Mouse (Mus musculus) heart, adult 2 months (tissue): Measurements from ENCODE around the gene C1qtnf7. TPM values are rescaled to one million over a fixed set of nuclear protein-coding genes. Genes with fewer than 3 reads are reported as not detected.

Source experiments
- DNase-seq, 2 experiments: peaks; one replicate each; pipeline ENCODE4 v3.0.0; 2021
- H3K27ac ChIP-seq: fragments of 200-600 bp; 2 replicates; pipeline ENCODE4 v1.8.1; 2022
- H3K27me3 ChIP-seq: fragments of 200-500 bp; 2 replicates; pipeline ENCODE4 v1.6.1; 2012; ENCODE audit warnings: mild to moderate bottlenecking, low read length, inconsistent platforms, mixed read lengths; ENCODE audit not compliant: control insufficient read depth, insufficient read depth
- H3K36me3 ChIP-seq: fragments of 200-500 bp; 2 replicates; pipeline ENCODE4 v1.6.1; 2012; ENCODE audit warnings: low read length, inconsistent platforms; ENCODE audit not compliant: control insufficient read depth, insufficient read depth
- H3K4me1 ChIP-seq: fragments of 200-500 bp; 2 replicates; pipeline ENCODE4 v1.6.1; 2011; ENCODE audit warnings: low read length; ENCODE audit not compliant: control insufficient read depth, insufficient read depth
- H3K4me3 ChIP-seq: fragments of 200-600 bp; 2 replicates; pipeline ENCODE4 v1.8.1; 2022
- H3K79me2 ChIP-seq: fragments of 200-500 bp; replicated peaks from 2 replicates; pipeline ENCODE4 v1.6.1; 2012; ENCODE audit warnings: mild to moderate bottlenecking, inconsistent platforms, low read length, moderate library complexity, mixed read lengths; ENCODE audit not compliant: control insufficient read depth, insufficient read depth
- H3K9ac ChIP-seq: fragments of 200-500 bp; 2 replicates; pipeline ENCODE4 v1.6.1; 2012; ENCODE audit warnings: low read depth, mild to moderate bottlenecking, control low read depth, inconsistent platforms, low read length, mixed read lengths
- CTCF ChIP-seq: fragments of 200-600 bp; IDR thresholded peaks from 2 replicates; pipeline ENCODE4 v1.8.1; 2022; ENCODE audit warnings: antibody characterized with exemption, mild to moderate bottlenecking, moderate library complexity
- EP300 ChIP-seq: fragments of 200-500 bp; IDR thresholded peaks from 2 replicates; pipeline ENCODE4 v1.6.1; 2011; ENCODE audit warnings: low read depth, low read length, control low read depth; ENCODE audit not compliant: insufficient read depth
- POLR2A ChIP-seq: fragments of 200-500 bp; IDR thresholded peaks from 2 replicates; pipeline ENCODE4 v1.6.1; 2011; ENCODE audit warnings: mild to moderate bottlenecking, low read depth, low read length, control low read depth; ENCODE audit not compliant: insufficient read depth
- WGBS: fragments of 180-500 bp; shearing (Covaris S2); methylation state at CpG from one replicate; pipeline ENCODE4 v1.1.7; 2018; 5-methylcytosine and 5-hydroxymethylcytosine counted together
- intact Hi-C: fragments of 180-260 bp; cut with DNase I; formaldehyde crosslinking; loops from one replicate; pipeline ENCODE4 v1.15.1; 2025
- long read RNA-seq: library from polyadenylated mRNA; stranded (forward); transcript quantifications from one replicate; pipeline ENCODE4 v2.0.0, GENCODE M21; 2021
- polyA plus RNA-seq: library from polyadenylated mRNA; depleted of rRNA; stranded (reverse); fragments of >200 nt; gene quantifications from 2 replicates; pipeline ENCODE4 v1.2.3, GENCODE M21; 2012; rRNA removed
- total RNA-seq, 2 experiments: library from RNA; stranded (reverse); gene quantifications; 2 replicates each; pipeline ENCODE4 v1.2.3; 2021

C1qtnf7 gene
- total RNA-seq (1 to 10 TPM; 5.4 to 5.8 TPM), polyA plus RNA-seq (4.6 and 7.8 TPM in 2 replicates)
- long read RNA-seq, partial matches to known transcripts = 1 of 4 reads
- long read RNA-seq, other reads (novel, unspliced or antisense) = 2 of 4 reads

DNA sequence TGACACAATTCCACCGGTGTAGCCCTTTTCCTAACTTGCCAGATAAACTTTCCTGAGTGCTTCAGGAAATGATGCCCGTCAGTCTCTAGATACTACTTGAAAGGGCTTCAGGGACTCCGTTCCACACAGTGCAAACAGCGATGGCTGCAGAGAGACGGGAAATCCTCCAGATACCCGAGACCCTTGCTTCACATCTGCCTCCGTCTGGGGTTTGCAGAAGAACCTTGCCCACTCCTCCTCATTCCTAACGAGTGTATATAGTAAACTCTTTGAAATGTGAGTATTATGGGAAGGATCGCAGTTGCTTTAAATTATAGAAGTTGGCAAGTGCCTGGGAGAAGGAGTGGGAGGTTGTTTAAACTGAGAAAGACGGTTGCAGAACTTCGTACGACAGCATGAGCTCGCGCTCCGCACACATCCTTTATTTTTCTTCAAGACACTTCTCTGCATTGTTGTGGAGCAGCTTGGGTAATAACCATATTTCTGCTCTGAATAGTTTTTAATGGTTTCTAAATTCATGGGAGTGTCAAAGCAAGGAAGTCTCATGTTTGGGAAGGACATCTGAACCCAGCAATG is at the start of gene C1qtnf7:
C1qtnf7 (plus strand) TSS at position 138 of the 576 bp plus-strand sequence.
- no peaks in the 10 kb centered on the region for H3K79me2 ChIP-seq

GRCm38 (mm10) chr5:43466762-43467161 is 48.6 kb upstream of the C1qtnf7 start:
- 61% methylated on average over 2 of the region's 2 CpGs for WGBS
- Histone ChIP-seq H3K36me3 (no peaks in the 10 kb centered on the region), H3K4me3 (no peak overlapping the region), H3K4me1 (no peaks in the 10 kb centered on the region), H3K79me2 (no peaks in the 10 kb centered on the region), H3K9ac (no peak overlapping the region), H3K27me3 (no peaks in the 10 kb centered on the region), H3K27ac (no peak overlapping the region)
- no peak for TF ChIP-seq POLR2A
- TF ChIP-seq EP300 = no peak
- no peak for TF ChIP-seq CTCF
- intact Hi-C loops = no loop called here
- DNase-seq = no peak

More for the DNA sequence above, at the start of gene C1qtnf7:
- peak within 1 kb of the TSS; percentile 53 for H3K27ac ChIP-seq
- no peaks in the 10 kb centered on the region for H3K36me3 ChIP-seq
- no peaks in the 10 kb centered on the region for H3K27me3 ChIP-seq
- H3K4me1 ChIP-seq = no peaks in the 10 kb centered on the region
- TF ChIP-seq POLR2A (no peak; the same call in 1 of the 2 replicates), EP300 (no peak), CTCF (no peak)
- no peak for DNase-seq
- H3K9ac ChIP-seq = peak within 1 kb of the TSS; percentile 44; the same call in 1 of the 2 replicates
- H3K4me3 ChIP-seq = peak within 1 kb of the TSS; percentile 29
- intact Hi-C loops = loop anchor here (5.0 kb wide), 1 partner anchor 73 kb away; no protein-coding TSS in a partner anchor
- 27% methylated on average over 15 of the region's 15 CpGs for WGBS

GRCm38 (mm10) chr5:43467214-43467613 is 48.1 kb upstream of the C1qtnf7 start:
- WGBS = 30% methylated on average over 3 of the region's 3 CpGs
- no peak overlapping the region for H3K4me3 ChIP-seq
- TF ChIP-seq CTCF (no peak), EP300 (no peak), POLR2A (no peak)
- H3K9ac ChIP-seq = no peak overlapping the region
- no peaks in the 10 kb centered on the region for H3K27me3 ChIP-seq
- no peaks in the 10 kb centered on the region for H3K36me3 ChIP-seq
- no peak overlapping the region for H3K27ac ChIP-seq
- no peaks in the 10 kb centered on the region for H3K79me2 ChIP-seq
- DNase-seq = no peak
- intact Hi-C loops = no loop called here
- H3K4me1 ChIP-seq = no peaks in the 10 kb centered on the region

- intact Hi-C loops = no loop called here
- Histone ChIP-seq H3K4me3 (no peak overlapping the region), H3K9ac (no peak overlapping the region), H3K4me1 (no peaks in the 10 kb centered on the region), H3K79me2 (no peaks in the 10 kb centered on the region), H3K27ac (no peak overlapping the region), H3K27me3 (no peaks in the 10 kb centered on the region), H3K36me3 (no peaks in the 10 kb centered on the region)
- no peak for DNase-seq
- WGBS = 30% methylated on average over 10 of the region's 10 CpGs
- TF ChIP-seq POLR2A (no peak), EP300 (no peak), CTCF (no peak)
Observed at GRCm38 (mm10) chr5:43468937-43469336, 46.4 kb upstream of the C1qtnf7 start.

DNA sequence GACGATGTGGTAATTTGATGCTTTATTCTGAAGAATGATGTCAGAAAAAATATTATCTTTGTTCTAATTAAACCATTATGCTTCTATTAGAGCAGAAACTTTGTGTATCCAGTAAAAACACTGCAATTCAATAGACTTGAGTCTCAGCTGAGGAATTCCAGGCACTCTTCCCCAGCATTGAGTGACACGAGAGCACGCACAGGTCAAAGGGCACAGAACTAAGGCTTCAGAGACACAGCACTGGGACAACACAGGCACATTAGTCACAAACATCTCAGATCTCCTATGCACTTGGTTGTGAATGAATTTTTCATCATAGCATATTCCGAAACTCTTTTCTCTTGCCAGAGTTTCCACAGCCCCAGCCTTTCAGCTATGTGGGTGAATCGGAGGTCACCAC is 37.4 kb upstream of the C1qtnf7 start:
- 82% methylated on average over 5 of the region's 5 CpGs for WGBS
- intact Hi-C loops = no loop called here
- Histone ChIP-seq H3K27ac (no peak overlapping the region), H3K27me3 (no peaks in the 10 kb centered on the region), H3K79me2 (no peaks in the 10 kb centered on the region), H3K4me1 (no peaks in the 10 kb centered on the region), H3K4me3 (no peak overlapping the region), H3K9ac (no peak overlapping the region), H3K36me3 (no peaks in the 10 kb centered on the region)
- TF ChIP-seq POLR2A (no peak), CTCF (no peak), EP300 (no peak)
- no peak for DNase-seq

- Histone ChIP-seq H3K36me3 (no peaks in the 10 kb centered on the region), H3K4me3 (no peak overlapping the region), H3K79me2 (no peaks in the 10 kb centered on the region), H3K9ac (no peak overlapping the region), H3K27me3 (no peaks in the 10 kb centered on the region), H3K4me1 (no peaks in the 10 kb centered on the region), H3K27ac (no peak overlapping the region)
- intact Hi-C loops = no loop called here
- TF ChIP-seq EP300 (no peak), POLR2A (no peak), CTCF (no peak)
- WGBS = 69% methylated on average over 3 of the region's 3 CpGs
- DNase-seq = no peak
Observed at GRCm38 (mm10) chr5:43480046-43480445, 35.3 kb upstream of the C1qtnf7 start.
